Mouse (Mus musculus) CD4-positive, CD25-positive, alpha-beta regulatory T cell, adult 4 months (primary cell): ENCODE data around the gene Cxcl1. TPM values are rescaled to one million over a fixed set of nuclear protein-coding genes. Genes with fewer than 3 reads are reported as not detected.
A peak's percentile ranks its signal among the peaks of the same experiment; 100 is the strongest.

Experiments
- ATAC-seq: one replicate; pipeline ENCODE4 v1.8.0; 2017
- polyA plus RNA-seq, 2 experiments: library from polyadenylated mRNA; unstranded; fragments of 100-300 nt; shearing (Covaris generic); gene quantifications; one replicate each; pipeline ENCODE4 v1.2.1; 2017

Gene Cxcl1
- polyA plus RNA-seq, 2 experiments from 2014 or later, result not detected

DNA sequence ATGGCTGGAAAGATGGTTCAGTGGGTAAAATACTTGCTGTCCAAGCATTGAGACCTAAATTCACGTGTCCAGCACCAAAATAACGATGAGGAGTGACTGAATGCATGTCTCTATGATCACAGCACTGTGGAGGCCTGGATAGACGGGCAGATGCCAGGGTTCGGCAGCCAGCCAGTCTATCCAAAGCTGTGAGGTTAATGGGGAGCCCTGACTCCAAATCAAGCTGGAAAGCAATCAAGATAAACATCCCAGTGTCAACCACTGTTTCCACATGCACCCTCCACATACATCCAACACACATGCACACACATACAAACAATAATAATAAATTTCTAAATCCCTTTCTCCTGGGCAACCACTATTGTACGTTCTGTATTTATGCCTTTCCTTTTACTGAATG is 2.4 kb upstream of the Cxcl1 start:
- no peak for ATAC-seq

DNA sequence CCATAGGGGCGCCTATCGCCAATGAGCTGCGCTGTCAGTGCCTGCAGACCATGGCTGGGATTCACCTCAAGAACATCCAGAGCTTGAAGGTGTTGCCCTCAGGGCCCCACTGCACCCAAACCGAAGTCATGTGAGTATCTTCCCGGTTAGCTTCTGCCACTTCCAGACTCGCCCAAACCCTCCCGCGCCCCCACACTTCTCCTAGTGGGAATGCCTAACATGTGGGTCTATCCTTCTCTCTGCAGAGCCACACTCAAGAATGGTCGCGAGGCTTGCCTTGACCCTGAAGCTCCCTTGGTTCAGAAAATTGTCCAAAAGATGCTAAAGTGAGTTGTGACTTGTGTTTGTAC is 398 bp downstream of the Cxcl1 start:
- no peak for ATAC-seq

DNA sequence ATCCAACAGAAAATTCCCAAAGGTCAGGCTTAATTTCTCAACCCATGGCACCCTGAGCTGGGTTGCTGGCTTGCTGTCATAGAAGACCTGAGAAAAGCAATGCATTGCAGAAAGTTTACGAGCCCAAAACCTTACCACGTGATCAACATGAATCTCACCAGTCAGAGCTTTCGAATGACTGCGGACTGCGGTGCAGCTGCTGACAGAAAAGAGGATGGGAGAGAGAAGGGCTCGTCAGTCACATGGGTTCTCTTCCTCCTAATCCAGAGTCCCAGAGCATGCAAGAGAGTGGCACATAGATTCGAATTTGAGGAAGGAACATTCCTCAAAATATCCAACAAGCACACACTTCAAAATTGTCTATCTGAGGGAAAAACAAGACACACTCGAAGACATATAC is 3.2 kb downstream of the Cxcl1 start:
- ATAC-seq, result no peak

DNA sequence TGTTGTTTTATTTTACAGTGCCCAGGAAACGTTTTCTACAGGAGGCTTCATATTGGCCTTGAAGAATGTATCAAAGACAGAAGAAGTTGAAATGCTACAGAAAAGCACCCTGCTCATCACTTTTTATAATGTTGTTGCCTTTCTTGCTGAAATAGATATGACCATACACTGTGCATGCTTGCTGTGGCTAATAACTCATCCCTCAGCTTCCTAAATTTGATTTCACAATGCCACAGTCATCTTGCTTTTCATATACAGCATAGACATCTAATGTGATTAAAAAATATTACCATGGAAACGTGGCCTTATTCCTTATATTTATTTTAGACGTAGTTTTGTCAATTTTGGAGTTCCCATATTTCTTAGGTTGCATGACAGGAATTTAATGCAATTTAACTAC is 6.4 kb downstream of the Cxcl1 start:
- ATAC-seq, result no peak

DNA sequence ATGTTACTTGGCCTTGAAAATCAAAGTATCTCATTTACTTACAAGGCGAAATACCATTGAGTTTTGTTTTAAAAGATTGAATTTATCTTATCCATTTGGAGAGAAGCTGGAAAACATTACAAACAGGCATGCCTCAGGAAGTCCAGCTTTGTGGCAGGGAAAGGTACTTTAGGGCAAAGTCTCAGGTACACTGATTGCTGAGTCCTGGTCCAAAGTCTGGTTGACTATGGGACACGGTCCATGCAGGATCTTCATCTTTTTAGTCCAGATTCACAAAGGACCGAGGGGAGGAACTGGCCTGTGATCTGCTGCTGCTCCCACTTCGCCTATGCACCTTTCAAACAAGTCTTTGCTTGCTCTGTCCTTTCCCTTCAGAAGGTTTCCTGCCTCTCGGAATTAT is 8.3 kb downstream of the Cxcl1 start:
- ATAC-seq, result no peak

DNA sequence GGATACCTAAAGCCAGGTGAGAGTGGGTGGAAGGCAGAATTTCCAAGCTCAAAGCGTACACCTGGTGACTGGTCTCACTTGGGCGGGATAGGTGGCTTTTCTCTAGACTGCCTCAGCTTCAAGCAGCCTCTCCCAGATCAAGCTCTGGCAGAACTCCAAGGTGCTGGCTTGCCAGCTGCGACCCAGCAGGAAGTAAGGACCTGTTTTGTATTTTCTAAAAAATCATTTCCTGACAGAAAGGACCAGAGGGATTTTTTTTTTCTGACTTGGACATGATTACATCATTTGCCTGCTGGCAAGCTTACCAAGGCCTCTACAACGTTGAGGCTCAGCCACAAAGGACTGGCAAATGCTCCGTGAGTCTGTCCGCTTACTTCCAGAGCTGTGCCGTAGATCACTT is 9.1 kb downstream of the Cxcl1 start:
- no peak for ATAC-seq

DNA sequence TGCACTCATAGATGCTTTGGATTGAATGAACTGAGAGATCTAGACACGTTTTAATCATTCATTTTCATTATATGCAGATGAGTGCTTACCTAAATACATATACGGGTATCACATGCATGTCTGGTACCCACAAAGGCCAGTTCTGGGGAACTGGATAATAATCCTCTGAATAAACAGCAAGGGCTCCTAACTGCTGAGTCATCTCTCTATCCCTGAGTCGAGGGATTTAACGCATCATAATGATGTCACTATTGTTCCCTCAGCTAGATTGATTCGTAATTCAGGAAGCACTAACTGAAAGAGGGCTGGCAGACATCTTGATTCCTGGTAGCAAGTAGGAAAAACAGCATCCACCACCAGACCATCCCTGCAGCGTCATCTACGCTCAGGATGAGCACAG is 9.6 kb downstream of the Cxcl1 start:
- no peak for ATAC-seq

DNA sequence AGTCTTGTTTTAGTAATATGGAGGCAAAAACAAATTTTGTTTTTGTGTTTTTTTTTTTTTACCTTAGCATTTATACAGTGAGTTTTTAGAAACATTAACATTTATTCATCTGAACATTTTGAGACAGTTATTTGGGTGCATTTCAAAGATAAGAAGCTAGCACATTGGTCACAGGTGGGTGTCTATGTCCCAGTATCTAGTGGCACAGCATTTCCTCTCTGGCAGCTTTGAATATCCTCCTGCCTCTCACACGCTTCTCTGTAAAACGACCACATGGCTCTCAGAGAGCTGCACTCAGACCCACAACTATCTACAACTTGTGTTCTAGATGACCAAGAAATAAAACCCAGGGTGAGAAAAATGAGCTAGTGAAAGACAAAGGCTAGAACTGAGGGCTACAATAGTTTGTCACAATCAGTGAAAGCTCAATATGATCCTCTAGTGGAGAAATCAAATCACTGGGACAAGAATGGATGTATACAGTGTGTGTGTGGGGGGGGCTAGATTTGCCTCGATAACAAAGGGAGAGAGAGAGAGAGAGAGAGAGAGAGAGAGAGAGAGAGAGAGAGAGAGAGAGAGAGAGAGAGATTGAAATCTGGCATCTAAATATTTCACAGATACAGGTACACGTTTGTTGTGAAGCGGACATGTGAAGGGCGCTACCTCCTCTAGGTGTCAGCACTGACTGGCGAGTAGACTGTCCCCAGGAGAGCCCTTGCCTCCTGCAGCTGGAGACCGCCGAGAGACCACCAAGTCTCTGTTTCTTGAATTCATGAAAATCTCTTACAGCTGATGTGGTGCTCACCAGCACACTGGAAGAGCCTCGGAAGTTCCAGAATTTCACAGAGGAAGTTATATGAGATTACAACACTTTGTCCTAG is 11.6 kb downstream of the Cxcl1 start:
- ATAC-seq, result peak; percentile 64

DNA sequence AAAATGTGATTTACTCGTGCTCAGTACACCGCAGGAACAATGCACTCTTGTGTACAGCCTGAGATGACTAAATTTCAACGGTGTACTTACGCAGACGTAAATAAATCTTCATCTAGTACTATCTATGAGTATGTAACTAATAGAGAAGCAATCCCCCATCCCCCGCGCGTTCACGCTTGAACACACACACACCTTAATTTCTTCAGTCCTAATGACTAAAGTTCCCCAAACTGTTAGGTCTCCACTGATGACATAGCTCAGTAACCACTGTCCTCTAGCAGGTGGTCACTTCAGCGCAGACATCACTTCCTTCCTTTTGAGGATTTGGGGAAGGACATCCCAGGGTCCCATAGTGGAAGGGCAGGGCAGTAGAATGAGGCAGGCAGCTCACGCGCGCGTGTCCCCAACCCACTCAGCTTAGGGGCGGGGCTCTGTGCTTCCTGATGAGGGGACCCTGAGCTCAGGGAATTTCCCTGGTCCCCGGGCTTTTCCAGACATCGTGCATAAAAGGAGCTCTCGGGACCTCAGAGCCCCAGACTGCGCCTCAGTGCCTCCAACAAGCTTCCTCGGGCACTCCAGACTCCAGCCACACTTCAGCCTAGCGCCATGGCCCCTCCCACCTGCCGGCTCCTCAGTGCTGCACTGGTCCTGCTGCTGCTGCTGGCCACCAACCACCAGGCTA is 12.4 kb downstream of the Cxcl1 start, which contains the start of gene Cxcl2:
TSS of gene Cxcl2 (plus strand) at position 533 of the 682 bp plus-strand sequence.
- peak; percentile 55 for ATAC-seq

DNA sequence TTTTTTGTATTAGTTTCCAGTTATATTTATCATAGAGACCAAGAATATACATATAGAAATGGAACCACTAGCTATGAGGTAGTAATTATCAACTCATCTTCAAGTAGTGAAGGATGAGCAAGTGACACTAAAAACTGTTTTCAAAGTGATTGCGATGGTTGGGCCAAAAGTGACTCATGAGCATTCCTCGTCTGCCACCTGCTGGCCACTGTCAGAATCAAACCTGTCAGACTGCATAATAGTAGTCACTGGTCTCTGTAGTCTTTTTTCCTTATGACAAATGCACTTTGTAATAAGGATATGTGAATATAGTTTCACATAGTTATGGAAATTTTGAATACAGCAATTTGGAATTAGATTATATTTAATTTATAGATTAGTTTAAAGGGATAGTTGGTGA is 17.9 kb downstream of the Cxcl1 start:
- peak; percentile 93 for ATAC-seq

DNA sequence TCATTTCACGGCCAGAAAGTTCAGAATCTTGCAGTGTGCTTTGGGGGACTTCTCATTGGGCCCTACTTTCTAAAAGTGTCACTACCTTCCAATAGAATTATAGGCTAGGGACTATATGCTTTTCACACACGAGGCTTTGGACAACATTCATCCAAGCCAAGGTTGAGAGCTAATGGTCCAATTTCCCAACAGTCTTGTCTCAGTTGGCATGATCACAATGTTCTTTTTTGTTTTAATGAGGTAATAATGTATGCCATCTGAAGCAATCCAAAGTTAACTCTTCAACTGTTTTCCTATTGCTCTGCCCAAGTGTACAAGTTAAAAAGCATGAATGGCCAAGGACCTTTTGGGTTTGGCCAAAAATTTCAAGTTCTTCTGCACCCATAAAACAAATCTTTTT is 28.5 kb downstream of the Cxcl1 start:
- ATAC-seq, result no peak

DNA sequence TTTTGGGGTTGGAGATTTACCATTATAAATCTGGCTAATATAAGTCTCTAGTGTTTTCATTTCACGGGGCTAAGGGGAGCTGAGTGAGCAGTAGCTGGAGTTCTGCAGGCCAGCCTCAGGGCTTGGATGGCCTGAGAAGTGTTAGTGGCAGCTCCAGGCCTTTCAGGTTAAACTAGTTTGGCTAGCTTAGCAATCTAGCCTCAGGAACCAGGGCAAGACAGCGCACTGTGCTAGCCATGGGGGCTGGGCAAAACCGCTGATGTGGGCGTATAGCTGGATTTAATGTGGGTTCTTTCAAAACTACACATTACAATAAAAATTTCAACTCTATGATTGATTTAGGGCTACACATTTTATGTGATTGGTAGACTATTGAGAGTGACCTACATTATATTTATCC is 31.9 kb downstream of the Cxcl1 start:
- ATAC-seq, result no peak

DNA sequence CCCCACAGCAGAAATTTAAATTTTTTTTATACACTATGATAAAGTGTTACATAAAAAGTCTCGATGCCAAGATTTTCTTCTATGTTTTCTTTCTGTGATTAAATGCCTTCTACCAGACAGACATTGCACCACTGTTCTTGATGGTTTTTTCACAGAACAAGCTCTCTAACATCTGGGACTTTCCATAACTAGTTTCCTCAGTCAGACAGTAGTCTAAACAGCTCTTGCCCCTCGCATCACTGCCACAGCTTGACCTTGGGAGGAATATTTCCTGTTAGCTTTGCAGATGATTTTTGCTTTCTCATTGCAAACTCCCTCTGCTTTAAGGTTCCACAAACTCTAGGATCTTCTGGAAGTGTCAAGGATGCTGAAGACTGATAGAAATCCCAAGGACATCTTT is 39.5 kb downstream of the Cxcl1 start:
- peak; percentile 38 for ATAC-seq

DNA sequence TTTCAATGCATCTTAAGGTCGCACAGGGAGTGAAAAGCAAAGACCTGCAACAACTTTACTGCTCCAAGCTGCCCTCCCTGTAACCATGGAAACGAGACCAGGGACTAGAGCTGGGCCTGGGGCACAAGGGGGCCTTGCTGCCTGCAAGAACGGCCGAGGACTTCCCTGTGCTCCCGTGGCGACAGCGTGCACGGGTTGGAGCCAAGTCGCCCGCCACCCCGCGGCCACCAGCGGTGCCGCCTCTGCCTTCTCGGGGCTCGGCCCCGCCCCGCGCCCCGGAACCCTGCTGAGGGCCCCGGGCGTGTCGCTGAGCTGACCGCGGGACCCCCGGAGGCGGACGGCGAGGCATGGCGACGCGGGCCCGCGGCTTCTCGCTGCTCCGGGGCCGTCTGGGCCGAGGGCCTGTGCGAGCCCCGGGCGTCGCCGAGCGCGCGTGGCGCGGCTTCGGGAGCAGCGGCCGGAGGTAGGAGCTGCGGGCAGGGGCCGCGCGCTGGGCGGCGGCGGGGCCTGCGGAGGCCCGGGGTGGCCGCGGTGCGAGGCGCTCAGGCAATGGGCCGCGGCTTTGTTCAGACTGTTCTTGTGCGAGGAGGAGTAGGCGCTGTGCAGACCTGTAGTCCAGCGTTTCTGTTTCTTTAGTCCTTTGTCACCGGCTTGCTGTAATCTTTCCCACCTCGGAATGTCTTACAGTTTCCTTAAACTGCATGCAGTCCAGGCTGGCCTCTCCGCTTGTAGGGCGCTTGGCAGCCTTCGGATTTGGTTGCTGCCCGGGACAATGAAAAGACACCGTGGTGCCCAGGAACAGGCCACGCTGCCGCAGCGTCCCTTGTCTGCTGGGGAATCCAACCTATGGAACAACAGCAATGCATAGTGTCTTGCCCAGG is 40.2 kb downstream of the Cxcl1 start, which contains the start of gene Mthfd2l:
TSS of gene Mthfd2l (plus strand) at position 147 of the 881 bp plus-strand sequence.
- ATAC-seq, result peak; percentile 94

DNA sequence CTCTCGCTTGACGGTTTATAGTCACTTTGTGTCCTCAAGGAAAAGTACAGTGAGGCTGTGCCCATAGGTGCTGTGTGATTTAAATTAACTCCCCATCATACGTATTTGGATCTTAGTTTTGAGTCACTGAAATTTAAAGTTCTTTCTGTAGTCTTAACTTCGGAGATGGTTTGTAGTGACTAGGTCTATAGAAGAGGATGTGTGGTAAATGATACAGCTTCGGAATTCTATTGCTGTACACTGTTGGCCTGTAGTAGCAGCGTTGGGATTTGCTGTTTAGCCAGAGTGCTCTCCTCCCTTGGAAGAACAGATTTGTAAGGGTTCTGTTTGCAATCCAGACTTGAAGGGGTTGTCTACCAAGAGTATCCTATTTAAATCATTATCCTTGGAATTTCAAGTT is 40.9 kb downstream of the Cxcl1 start:
- no peak for ATAC-seq

DNA sequence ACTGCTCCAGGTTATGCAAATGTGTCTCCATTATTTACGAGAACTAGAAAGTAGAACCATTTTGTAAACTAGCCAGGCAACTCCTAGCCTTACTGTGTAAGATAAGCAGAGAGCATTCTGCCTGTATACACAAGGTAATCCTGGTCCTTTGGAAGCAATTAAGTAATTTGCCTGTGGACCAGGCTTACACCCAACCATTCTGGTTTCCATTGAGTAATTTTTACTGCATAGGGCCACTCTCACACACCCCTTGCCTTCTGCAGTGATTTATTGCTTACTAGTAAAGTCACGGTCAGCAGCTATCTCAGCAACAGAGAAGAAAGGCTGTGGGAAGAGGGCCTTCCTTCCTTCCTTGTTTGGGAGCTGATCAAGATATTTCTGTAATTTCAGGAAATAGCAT is 45.7 kb downstream of the Cxcl1 start:
- no peak for ATAC-seq

Other genes starting within 250 kb of the Cxcl1 start
- not detected for gene Cxcl5, start 131.9 kb upstream of the Cxcl1 start, polyA plus RNA-seq
- not detected for gene Ppbp, start 122.7 kb upstream of the Cxcl1 start, polyA plus RNA-seq
- gene Pf4, start 118.8 kb upstream of the Cxcl1 start, polyA plus RNA-seq, result not detected
- under 1 TPM in 1 of 2 experiments, not detected in 1; 0.44 TPM for gene Cxcl3, start 105.1 kb upstream of the Cxcl1 start, polyA plus RNA-seq
- not detected for gene Cxcl15, start 96.7 kb upstream of the Cxcl1 start, polyA plus RNA-seq
- gene Cxcl2, start 12.6 kb downstream of the Cxcl1 start, polyA plus RNA-seq, result 1 to 10 TPM; 1.5 to 2.9 TPM
- 1 to 10 TPM; 1.3 to 2.0 TPM for gene Mthfd2l, start 39.9 kb downstream of the Cxcl1 start, polyA plus RNA-seq
- gene Epgn, start 136.2 kb downstream of the Cxcl1 start, polyA plus RNA-seq, result not detected
- not detected for gene Ereg, start 183.4 kb downstream of the Cxcl1 start, polyA plus RNA-seq
- gene Areg, start 248.4 kb downstream of the Cxcl1 start, polyA plus RNA-seq, result 1 to 10 TPM; 2.4 to 2.8 TPM